Comparison of ENCODE assay signal across 7 mouse cellular contexts in the genomic region with DNA sequence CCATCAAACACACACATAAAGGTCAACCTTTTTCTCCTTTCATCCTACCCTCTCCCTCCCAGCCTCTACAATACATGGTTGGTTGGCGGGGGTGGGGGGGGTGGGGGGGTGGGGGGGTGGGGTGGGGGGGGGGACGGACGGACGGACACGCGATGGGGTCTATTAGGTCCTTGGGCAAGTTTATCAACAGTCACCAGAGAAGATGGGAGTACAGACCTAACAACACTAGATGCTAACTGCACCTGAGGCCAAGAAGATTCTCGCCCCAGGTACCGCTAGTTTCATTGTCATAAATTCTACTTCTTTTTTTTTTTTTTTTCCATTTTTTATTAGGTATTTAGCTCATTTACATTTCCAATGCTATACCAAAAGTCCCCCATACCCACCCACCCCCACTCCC. TPM values are rescaled to one million over a fixed set of nuclear protein-coding genes. Genes with fewer than 3 reads are reported as not detected.
DNase-seq lines count a peak whose midpoint lies in the region; ATAC-seq and TF ChIP-seq lines count a peak whose summit lies in the region.

No protein-coding gene starts in this region.

- no peaks in the 10 kb centered on the region for H3K4me1 ChIP-seq in lung, embryonic 14.5 days (ENCODE audit: insufficient read depth)
- no peaks in the 10 kb centered on the region for H3K4me1 ChIP-seq in forebrain, embryonic 11.5 days (replicated peaks; ENCODE audit: control insufficient read depth, insufficient read depth, low read length)
- H3K4me1 ChIP-seq in limb, embryonic 10.5 days = peaks cover 5% of the 10 kb centered on the region; the same call in 1 of the 2 replicates
- peaks cover 8% of the 10 kb centered on the region; the same call in 1 of the 2 replicates for H3K4me1 ChIP-seq in neural tube, embryonic 15.5 days

- peak overlapping the region; percentile 63; the same call in 1 of the 2 replicates for H3K4me3 ChIP-seq in lung, embryonic 14.5 days (ENCODE audit: low read depth, low read length)
- peak overlapping the region; percentile 57; the same call in 1 of the 2 replicates for H3K4me3 ChIP-seq in forebrain, embryonic 11.5 days (ENCODE audit: low read depth, low read length)
- peak overlapping the region; percentile 70 for H3K4me3 ChIP-seq in limb, embryonic 10.5 days
- peak overlapping the region; percentile 75 for H3K4me3 ChIP-seq in neural tube, embryonic 15.5 days (replicated peaks)

- no peak; the same call in 1 of the 2 replicates for ATAC-seq in lung, embryonic 14.5 days (ENCODE audit: insufficient read depth)
- peak; percentile 42; the same call in 1 of the 2 replicates for ATAC-seq in forebrain, embryonic 11.5 days (replicated peaks; ENCODE audit: low FRiP score)
- peak; percentile 42; the same call in 1 of the 2 replicates for ATAC-seq in neural tube, embryonic 15.5 days (ENCODE audit: low FRiP score)

- 79% methylated on average over 8 of the region's 8 CpGs for WGBS in lung, embryonic 14.5 days
- WGBS in forebrain, embryonic 11.5 days = 76% methylated on average over 8 of the region's 8 CpGs
- WGBS in limb, embryonic 10.5 days = 67% methylated on average over 8 of the region's 8 CpGs
- WGBS in neural tube, embryonic 15.5 days = 66% methylated on average over 8 of the region's 8 CpGs

- H3K36me3 ChIP-seq in lung, embryonic 14.5 days (ENCODE audit: insufficient read depth) = no peaks in the 10 kb centered on the region
- no peaks in the 10 kb centered on the region for H3K36me3 ChIP-seq in forebrain, embryonic 11.5 days (ENCODE audit: control insufficient read depth, insufficient read depth, low read length)
- H3K36me3 ChIP-seq in limb, embryonic 10.5 days = no peaks in the 10 kb centered on the region
- no peaks in the 10 kb centered on the region for H3K36me3 ChIP-seq in neural tube, embryonic 15.5 days

- DNase-seq in lung, embryonic 14.5 days = no peak
- DNase-seq in lung, postnatal 4 days = no peak
- DNase-seq in forebrain, embryonic 11.5 days (ENCODE audit: low spot score) = no peak
- no peak for DNase-seq in limb, embryonic 10.5 days (ENCODE audit: low spot score)
- no peak for DNase-seq in spleen, postnatal 14 days (ENCODE audit: low spot score in 2 of 2)
- no peak for DNase-seq in right cerebral cortex, adult 2 months (ENCODE audit: low spot score in 2 of 2)

- H3K27me3 ChIP-seq in lung, embryonic 14.5 days (ENCODE audit: insufficient read depth, low read length) = no peaks in the 10 kb centered on the region
- H3K27me3 ChIP-seq in forebrain, embryonic 11.5 days (ENCODE audit: control insufficient read depth, insufficient read depth, low read length) = no peaks in the 10 kb centered on the region
- peaks cover 16% of the 10 kb centered on the region for H3K27me3 ChIP-seq in limb, embryonic 10.5 days (ENCODE audit: low read depth, poor library complexity, severe bottlenecking)
- H3K27me3 ChIP-seq in neural tube, embryonic 15.5 days (replicated peaks) = no peaks in the 10 kb centered on the region

- H3K9me3 ChIP-seq in lung, embryonic 14.5 days (ENCODE audit: low read depth, low read length) = no peaks in the 10 kb centered on the region
- H3K9me3 ChIP-seq in forebrain, embryonic 11.5 days (ENCODE audit: control insufficient read depth, low read length) = no peaks in the 10 kb centered on the region
- no peaks in the 10 kb centered on the region for H3K9me3 ChIP-seq in limb, embryonic 10.5 days (replicated peaks)
- no peaks in the 10 kb centered on the region for H3K9me3 ChIP-seq in neural tube, embryonic 15.5 days (replicated peaks)

- H3K9ac ChIP-seq in lung, embryonic 14.5 days = no peak overlapping the region
- no peak overlapping the region for H3K9ac ChIP-seq in forebrain, embryonic 11.5 days (ENCODE audit: low read length)
- H3K9ac ChIP-seq in neural tube, embryonic 15.5 days (replicated peaks) = no peak overlapping the region

- no peak for TF ChIP-seq CTCF in lung, embryonic 14.5 days (IDR thresholded peaks at IDR 0.05; ENCODE audit: low read depth)

- no peak overlapping the region for H3K27ac ChIP-seq in lung, embryonic 14.5 days (ENCODE audit: low read depth)
- no peak overlapping the region for H3K27ac ChIP-seq in forebrain, embryonic 11.5 days (ENCODE audit: low read depth, low read length)
- no peak overlapping the region for H3K27ac ChIP-seq in limb, embryonic 10.5 days
- no peak overlapping the region for H3K27ac ChIP-seq in neural tube, embryonic 15.5 days (replicated peaks)

- H3K4me2 ChIP-seq in lung, embryonic 14.5 days = peak overlapping the region; percentile 96
- peak overlapping the region; percentile 86 for H3K4me2 ChIP-seq in forebrain, embryonic 11.5 days (ENCODE audit: low read depth, low read length, severe bottlenecking)
- H3K4me2 ChIP-seq in neural tube, embryonic 15.5 days = peak overlapping the region; percentile 95

RNA-seq across cellular contexts. Expression of a gene that starts 23.2 kb away (rescaled TPM):
- polyA plus RNA-seq in lung, embryonic 14.5 days (2014; fragmentation: Nextera tagmentation; extraction: Ambion mirVana) = 0.68 and 0.93 TPM in 2 replicates
- not detected in 2 replicates for polyA plus RNA-seq in forebrain, embryonic 11.5 days (2014; fragmentation: Nextera tagmentation; extraction: Ambion mirVana)
- 0.15 TPM in 1 of 2 replicates, not detected in the other for polyA plus RNA-seq in limb, embryonic 10.5 days (2016; fragmentation: Nextera tagmentation; extraction: Ambion mirVana)
- polyA plus RNA-seq in neural tube, embryonic 15.5 days (2015; fragmentation: Nextera tagmentation; extraction: Ambion mirVana) = 0.41 and 1.4 TPM in 2 replicates

RNA-seq across cellular contexts. Expression of a gene that starts 26.5 kb away (rescaled TPM):
- polyA plus RNA-seq in lung, embryonic 14.5 days (2014; fragmentation: Nextera tagmentation; extraction: Ambion mirVana) = 63.8 and 66.1 TPM in 2 replicates
- polyA plus RNA-seq in forebrain, embryonic 11.5 days (2014; fragmentation: Nextera tagmentation; extraction: Ambion mirVana) = 102 and 107 TPM in 2 replicates
- polyA plus RNA-seq in limb, embryonic 10.5 days (2016; fragmentation: Nextera tagmentation; extraction: Ambion mirVana) = 89.8 and 92.9 TPM in 2 replicates
- 82.7 and 86.5 TPM in 2 replicates for polyA plus RNA-seq in neural tube, embryonic 15.5 days (2015; fragmentation: Nextera tagmentation; extraction: Ambion mirVana)
